Mouse (Mus musculus) skeletal muscle tissue, adult 2 months (tissue): ENCODE results near the gene Ranbp1.
"Not testable (repeated sequence)": the region's sequence is repeated elsewhere in the genome, so short reads cannot be mapped to it uniquely, and the experiment has no call there.

Source experiments
- DNase-seq: peaks from one replicate; pipeline ENCODE4 v3.0.0-alpha.2; 2012; ENCODE audit warnings: low read depth, low spot score

The Ranbp1 gene

DNA sequence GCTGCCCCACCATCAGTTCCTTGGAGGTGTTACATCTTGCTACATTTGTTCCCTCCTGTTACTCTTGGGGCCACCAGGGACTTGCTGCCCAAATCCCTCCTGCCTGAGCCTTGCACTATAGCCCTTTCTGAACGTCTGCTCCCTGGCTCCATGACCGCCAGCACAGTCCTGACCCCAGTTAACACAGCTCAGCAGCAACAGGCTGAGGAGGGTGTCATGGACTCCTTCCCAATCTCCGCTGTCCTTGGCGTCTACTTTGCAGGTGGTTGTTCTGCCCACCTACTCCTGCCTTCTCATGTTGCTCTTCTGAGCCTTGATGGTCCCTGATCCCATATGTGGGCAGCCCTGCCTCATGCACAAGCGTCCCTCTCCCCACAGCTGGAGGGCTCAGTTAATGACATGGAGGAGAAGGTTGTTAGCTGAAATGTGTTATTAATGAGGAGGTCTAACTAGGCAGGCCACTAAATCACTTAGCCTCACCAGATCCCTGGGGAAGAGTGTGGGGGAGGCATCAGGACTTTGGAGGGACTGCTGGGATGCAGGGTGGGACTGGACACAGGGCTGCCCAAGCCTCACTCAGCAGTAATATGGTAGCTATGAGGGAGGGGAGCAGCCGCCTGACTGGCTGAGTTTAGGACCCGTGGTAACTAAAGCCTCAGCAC is 45.0 kb downstream of the Ranbp1 start:
- DNase-seq: no peak

DNA sequence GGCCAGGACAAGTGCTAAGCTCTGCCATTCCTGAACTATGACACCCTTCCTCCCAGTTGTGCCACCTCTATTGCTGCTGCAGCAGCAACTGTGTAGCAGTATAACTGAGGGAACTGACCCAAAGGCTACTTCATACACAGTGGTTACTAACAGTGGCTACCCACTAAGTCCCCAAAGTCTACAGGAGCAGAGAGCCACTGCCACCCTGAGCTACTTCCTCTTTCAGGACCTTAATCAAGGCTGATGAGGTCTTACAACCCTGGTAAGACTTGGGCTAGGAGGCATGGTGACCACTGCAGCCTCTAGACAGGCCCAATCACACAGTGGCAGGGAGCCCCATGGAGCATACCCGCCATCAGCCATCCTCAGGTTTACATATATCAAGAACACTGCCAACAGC is 46.5 kb downstream of the Ranbp1 start:
- no peak for DNase-seq

- no peak for DNase-seq
Observed at GRCm38 (mm10) chr16:18201620-18202019, 46.9 kb downstream of the Ranbp1 start.

DNA sequence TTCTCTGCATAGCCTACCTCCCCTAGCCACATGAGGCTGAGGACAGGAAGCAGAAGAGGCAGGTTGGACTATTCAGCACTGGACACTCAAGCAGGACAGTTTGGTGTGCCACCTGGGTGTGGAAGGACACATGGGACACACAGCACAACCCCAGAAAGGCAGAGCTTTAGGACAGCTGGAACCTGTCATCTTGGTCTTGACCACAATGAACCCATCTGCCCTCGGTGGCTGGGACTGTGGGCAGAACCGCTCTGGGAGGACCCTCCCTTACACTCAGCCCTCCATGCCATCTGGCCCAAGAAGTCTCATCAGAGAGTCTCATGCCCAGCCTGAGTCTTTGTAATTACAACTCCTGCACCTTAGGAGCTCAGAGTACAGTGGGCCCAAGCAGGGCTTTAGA is 48.5 kb downstream of the Ranbp1 start:
- no peak for DNase-seq

- no peak for DNase-seq
Observed at GRCm38 (mm10) chr16:18198365-18199098, 50.0 kb downstream of the Ranbp1 start.

DNA sequence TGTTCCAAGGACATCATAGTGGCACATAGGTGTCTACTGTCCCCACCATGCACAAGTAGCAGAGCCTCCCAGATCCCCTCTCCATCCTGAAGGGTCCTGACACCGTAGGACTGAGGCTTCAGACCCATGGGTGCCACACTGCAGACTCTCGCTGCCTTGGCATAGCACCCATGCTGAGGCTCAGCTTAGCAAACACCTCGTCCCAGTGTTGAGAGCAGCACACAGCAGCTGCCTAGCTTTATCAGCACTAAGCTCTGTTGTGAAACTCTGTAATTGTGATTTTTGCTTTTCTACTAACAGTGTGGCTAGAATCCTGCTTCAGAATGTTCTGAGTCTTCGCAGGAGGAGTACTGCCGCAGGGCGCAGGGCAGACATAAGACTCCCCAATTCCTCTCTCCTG is 50.7 kb downstream of the Ranbp1 start:
- no peak for DNase-seq

- not testable (repeated sequence) for DNase-seq
Observed at GRCm38 (mm10) chr16:18195561-18195960, 53.0 kb downstream of the Ranbp1 start.

- no peak for DNase-seq
Observed at GRCm38 (mm10) chr16:18195068-18195467, 53.5 kb downstream of the Ranbp1 start.

DNA sequence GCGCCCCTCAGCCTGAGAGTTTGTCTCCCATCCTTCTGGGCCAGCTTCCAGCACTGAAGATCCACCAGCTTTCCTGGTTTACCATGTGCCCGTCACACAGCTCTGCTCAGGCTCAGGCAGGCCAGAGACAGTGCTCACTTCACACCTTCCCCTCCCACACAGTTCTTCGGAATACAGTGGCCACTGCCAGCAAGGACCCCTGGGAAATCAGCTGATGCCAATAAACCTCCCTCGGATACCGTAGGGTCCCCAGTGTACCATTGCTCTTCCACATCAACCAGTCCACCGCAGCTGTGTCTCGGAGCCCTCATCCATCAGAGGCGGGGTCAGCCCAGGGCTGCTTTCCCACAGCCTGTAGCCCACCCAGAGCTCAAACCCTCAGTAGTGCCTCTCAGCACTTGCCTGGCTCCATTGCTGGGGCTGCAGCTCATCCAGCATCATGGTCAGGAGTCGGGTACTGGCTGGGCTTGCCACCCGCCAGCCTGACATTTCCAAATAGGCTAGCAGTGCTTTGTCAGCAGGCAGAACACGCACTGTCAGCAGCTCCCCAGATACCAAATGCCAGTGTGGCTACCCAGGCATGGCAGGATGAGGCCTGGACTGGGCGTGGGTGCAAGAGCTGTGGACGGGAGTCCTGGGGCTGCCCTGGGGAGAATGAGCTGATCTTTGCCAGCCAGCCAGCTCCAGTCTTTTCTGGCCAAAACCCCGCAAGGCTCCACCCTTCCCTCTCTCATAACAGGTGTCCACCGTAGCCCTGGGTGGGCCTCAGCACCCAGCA is 54.1 kb downstream of the Ranbp1 start:
- DNase-seq: peak; percentile 76

GRCm38 (mm10) chr16:18191006-18191405 is 57.5 kb downstream of the Ranbp1 start:
- no peak for DNase-seq
